In the genomic region with DNA sequence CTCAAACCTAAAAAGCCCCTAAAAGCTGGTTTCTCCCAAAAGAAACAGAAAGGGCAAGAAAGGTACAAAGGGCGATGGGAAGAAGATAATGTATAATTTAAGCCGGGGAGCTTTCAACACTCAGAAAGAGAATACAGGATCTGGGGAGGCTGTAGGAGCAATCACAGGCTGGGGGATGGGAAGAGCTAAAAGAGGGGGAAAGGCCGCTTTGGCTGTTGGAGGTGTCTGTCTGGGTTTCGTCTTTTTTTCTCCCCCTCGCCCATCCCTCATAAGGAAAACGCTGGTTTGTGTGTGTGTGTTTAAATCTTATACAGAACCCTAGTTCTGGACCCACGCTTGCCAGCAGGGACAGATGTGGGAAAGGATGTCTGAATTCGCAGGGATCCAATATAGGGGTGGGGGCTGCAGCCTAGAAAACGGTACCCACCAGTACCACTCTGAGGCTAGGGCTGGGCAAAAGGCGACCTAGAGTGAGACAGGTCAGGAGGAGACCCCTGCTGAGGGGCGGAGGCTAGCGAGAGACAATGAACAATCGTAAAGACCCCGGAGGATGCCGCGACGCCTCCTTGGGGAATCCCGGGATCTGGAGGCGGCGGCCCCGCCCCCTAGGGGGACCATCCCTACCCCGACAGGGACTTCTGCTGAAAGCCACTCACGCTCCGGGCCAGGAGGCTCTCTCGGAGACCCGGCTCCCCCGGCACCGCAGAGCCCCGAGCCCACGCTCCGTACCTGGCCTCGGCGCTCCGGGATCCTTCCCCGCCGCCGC, we compare ENCODE assay signal across 9 mouse cellular contexts. TPM values are rescaled to one million over a fixed set of nuclear protein-coding genes. Genes with fewer than 3 reads are reported as not detected.
A peak's percentile ranks its signal among the peaks of the same experiment; 100 is the strongest.
DNase-seq lines count a peak whose midpoint lies in the region; ATAC-seq and TF ChIP-seq lines count a peak whose summit lies in the region.
"Had no signal": no experiment of that assay in that cellular context is flagged by ENCODE, and none has a peak within 500 bp of the region (broad histone marks: within the 10 kb centered on the region; RNA-seq: fewer than 3 reads in every experiment).

No protein-coding gene starts in this region.

- intact Hi-C loops in gastrocnemius, postnatal 14 days (cut with DNase I; ENCODE audit: low total_unique reads): no loop called here

- peak overlapping the region; percentile 77 for H3K9ac ChIP-seq in neural tube, embryonic 11.5 days (ENCODE audit: low read length)
- H3K9ac ChIP-seq in limb, embryonic 12.5 days (replicated peaks): peak overlapping the region; percentile 87

- H3K27me3 ChIP-seq in neural tube, embryonic 11.5 days (ENCODE audit: control insufficient read depth, insufficient read depth, low read length): no peaks in the 10 kb centered on the region
- no peaks in the 10 kb centered on the region for H3K27me3 ChIP-seq in limb, embryonic 12.5 days
- H3K27me3 ChIP-seq in small intestine, adult 2 months (ENCODE audit: control insufficient read depth, insufficient read depth, low read length): no peaks in the 10 kb centered on the region

- ATAC-seq in cerebellum, adult (ENCODE audit: insufficient number of reproducible peaks, low FRiP score, low TSS enrichment): peak; percentile 69
- peak; percentile 72 for ATAC-seq in neural tube, embryonic 11.5 days (ENCODE audit: insufficient read depth, low FRiP score, low TSS enrichment)
- ATAC-seq in limb, embryonic 12.5 days (ENCODE audit: insufficient number of reproducible peaks, insufficient read depth, low FRiP score, low TSS enrichment, low read depth): peak; percentile 50

- peak overlapping the region; percentile 75 for H3K27ac ChIP-seq in neural tube, embryonic 11.5 days (ENCODE audit: low read depth, low read length)
- H3K27ac ChIP-seq in limb, embryonic 12.5 days: peak overlapping the region; percentile 84
- peak overlapping the region; percentile 95 for H3K27ac ChIP-seq in small intestine, adult 2 months (ENCODE audit: insufficient read depth, low read depth, low read length)

- no peak for DNase-seq in cerebellum, postnatal 36 days
- DNase-seq in neural tube, embryonic 11.5 days (ENCODE audit: low spot score): no peak
- DNase-seq in neural tube, embryonic 10.5 days (ENCODE audit: extremely low spot score, low spot score): no peak
- no peak for DNase-seq in left cerebral cortex, adult 9 months (ENCODE audit: low spot score in 2 of 2)
- no peak for DNase-seq in gastrocnemius, postnatal 14 days

- H3K4me2 ChIP-seq in neural tube, embryonic 11.5 days (ENCODE audit: low read depth): peak overlapping the region; percentile 41
- H3K4me2 ChIP-seq in limb, embryonic 12.5 days: peak overlapping the region; percentile 80

- no peaks in the 10 kb centered on the region for H3K36me3 ChIP-seq in neural tube, embryonic 11.5 days (ENCODE audit: control insufficient read depth, insufficient read depth, low read length)
- no peaks in the 10 kb centered on the region; the same call in 1 of the 2 replicates for H3K36me3 ChIP-seq in limb, embryonic 12.5 days
- no peaks in the 10 kb centered on the region for H3K36me3 ChIP-seq in small intestine, adult 2 months (ENCODE audit: control insufficient read depth, insufficient read depth, low read length)

- TF ChIP-seq POLR2A in small intestine, adult 2 months (IDR thresholded peaks at IDR 0.05; ENCODE audit: low read depth, low read length): no peak

- WGBS in neural tube, embryonic 11.5 days: under 1% methylated on average over 35 of the region's 37 CpGs
- under 1% methylated on average over 37 of the region's 37 CpGs for WGBS in limb, embryonic 12.5 days
- 1% methylated on average over 37 of the region's 37 CpGs for WGBS in small intestine, adult 2 months

- TF ChIP-seq CTCF in small intestine, adult 2 months (IDR thresholded peaks at IDR 0.05; ENCODE audit: extremely low read depth, insufficient read length, insufficient replicate concordance, low read depth, low read length): no peak

- H3K4me1 ChIP-seq in neural tube, embryonic 11.5 days (ENCODE audit: control insufficient read depth, insufficient read depth, low read length): peaks cover 11% of the 10 kb centered on the region
- H3K4me1 ChIP-seq in limb, embryonic 12.5 days (replicated peaks): peaks cover 46% of the 10 kb centered on the region
- H3K4me1 ChIP-seq in small intestine, adult 2 months (ENCODE audit: control insufficient read depth, insufficient read depth, insufficient read length, low read length): peaks cover 6% of the 10 kb centered on the region

- peak overlapping the region; percentile 79 for H3K4me3 ChIP-seq in neural tube, embryonic 11.5 days (ENCODE audit: low read depth, low read length)
- peak overlapping the region; percentile 84 for H3K4me3 ChIP-seq in limb, embryonic 12.5 days (replicated peaks)
- H3K4me3 ChIP-seq in small intestine, adult 2 months (ENCODE audit: low read depth, low read length): peak overlapping the region; percentile 87

- no peaks in the 10 kb centered on the region for H3K9me3 ChIP-seq in neural tube, embryonic 11.5 days (ENCODE audit: control insufficient read depth, low read length)
- H3K9me3 ChIP-seq in limb, embryonic 12.5 days: no peaks in the 10 kb centered on the region

RNA-seq across cellular contexts. Expression of gene Cttnbp2nl, which starts 0.6 kb away (rescaled TPM):
- polyA plus RNA-seq in neural tube, embryonic 11.5 days (2014; fragmentation: Nextera tagmentation; extraction: Ambion mirVana): 51.0 and 55.7 TPM in 2 replicates
- 43.6 and 46.2 TPM in 2 replicates for polyA plus RNA-seq in limb, embryonic 12.5 days (2016; fragmentation: Nextera tagmentation; extraction: Ambion mirVana)
- polyA plus RNA-seq in small intestine, adult 2 months (2012; rRNA removed): 2.0 and 2.9 TPM in 2 replicates
- total RNA-seq in gastrocnemius, postnatal 14 days (2021): 10 to 100 TPM in 1 of 2 experiments, 1 to 10 TPM in 1; 7.5 to 13.9 TPM

RNA-seq across cellular contexts. Expression of gene 4930564D02Rik, which starts 14.3 kb away (rescaled TPM):
- polyA plus RNA-seq in neural tube, embryonic 11.5 days (2014; fragmentation: Nextera tagmentation; extraction: Ambion mirVana): not detected in 2 replicates
- not detected in 2 replicates for polyA plus RNA-seq in limb, embryonic 12.5 days (2016; fragmentation: Nextera tagmentation; extraction: Ambion mirVana)
- polyA plus RNA-seq in small intestine, adult 2 months (2012; rRNA removed): not detected in 2 replicates
- not detected for total RNA-seq in gastrocnemius, postnatal 14 days (2021)
- total RNA-seq: layer of hippocampus, postnatal 36 days had no signal

Comparison
In these comparisons a context has a peak if more than half of its experiments do, and no peak if none do; other contexts are left out.
1. RNA of gene Cttnbp2nl, which starts 0.6 kb away (polyA plus RNA-seq): 51.0 to 55.7 TPM in neural tube, embryonic 11.5 days and 43.6 to 46.2 TPM in limb, embryonic 12.5 days; 2.0 to 2.9 TPM in small intestine, adult 2 months; every median in the first group is over 10 times any median in the second.
2. Peak in every context shown above with its lines, with median percentiles within 50 percentile points of each other: ATAC-seq, H3K27ac ChIP-seq and H3K4me3 ChIP-seq.